Mouse (Mus musculus) limb, embryonic 14.5 days (tissue): Measurements from ENCODE around the gene Pelo. TPM values are rescaled to one million over a fixed set of nuclear protein-coding genes. Genes with fewer than 3 reads are reported as not detected.

Experiments
- ATAC-seq: fragments of 200-750 bp; cut with Nextera tagmentation; 2 replicates; pipeline ENCODE4 v1.8.0; 2017; ENCODE audit warnings: low read depth, moderate number of reproducible peaks, moderate TSS enrichment; ENCODE audit not compliant: low FRiP score
- DNase-seq: peaks from one replicate; pipeline ENCODE4 v3.0.0-alpha.2; 2015; ENCODE audit warnings: low spot score
- H3K27ac ChIP-seq: fragments of 300-500 bp; sonication (generic); replicated peaks from 2 replicates; pipeline ENCODE4 v1.5.1; 2014; ENCODE audit warnings: low read depth, mild to moderate bottlenecking, low read length, moderate library complexity, mixed read lengths
- H3K27me3 ChIP-seq: fragments of 300-500 bp; sonication (generic); 2 replicates; pipeline ENCODE4 v1.6.1; 2014; ENCODE audit warnings: low read length, mixed read lengths; ENCODE audit not compliant: control insufficient read depth, insufficient read depth
- H3K36me3 ChIP-seq: fragments of 300-500 bp; sonication (generic); 2 replicates; pipeline ENCODE4 v1.6.1; 2014; ENCODE audit warnings: mild to moderate bottlenecking, low read length, moderate library complexity, mixed read lengths; ENCODE audit not compliant: control insufficient read depth, insufficient read depth
- H3K4me1 ChIP-seq: fragments of 300-500 bp; sonication (generic); 2 replicates; pipeline ENCODE4 v1.6.1; 2014; ENCODE audit warnings: antibody characterized with exemption, low read length, mixed read lengths; ENCODE audit not compliant: control insufficient read depth, insufficient read depth
- H3K4me2 ChIP-seq: fragments of 300-500 bp; sonication (generic); replicated peaks from 2 replicates; pipeline ENCODE4 v1.6.1; 2014; ENCODE audit warnings: low read depth, mild to moderate bottlenecking, low read length, moderate library complexity; ENCODE audit not compliant: severe bottlenecking
- H3K4me3 ChIP-seq: fragments of 300-500 bp; sonication (generic); replicated peaks from 2 replicates; pipeline ENCODE4 v1.5.1; 2014; ENCODE audit warnings: low read length
- H3K9ac ChIP-seq: fragments of 300-500 bp; sonication (generic); 2 replicates; pipeline ENCODE4 v1.6.1; 2014; ENCODE audit warnings: mild to moderate bottlenecking, low read depth, low read length, moderate library complexity; ENCODE audit not compliant: severe bottlenecking
- H3K9me3 ChIP-seq: fragments of 300-500 bp; sonication (generic); 2 replicates; pipeline ENCODE4 v1.6.1; 2016; ENCODE audit warnings: low read length; ENCODE audit not compliant: control insufficient read depth
- POLR2A ChIP-seq: fragments of 200-500 bp; IDR thresholded peaks from 2 replicates; pipeline ENCODE4 v1.8.0; 2012; ENCODE audit warnings: inconsistent platforms, mild to moderate bottlenecking, moderate library complexity, borderline replicate concordance; ENCODE audit not compliant: insufficient read depth, insufficient read length; ENCODE audit errors: extremely low read depth
- WGBS: fragments of 180-500 bp; shearing (Covaris S2); extraction: QIAGEN DNeasy Blood & Tissue Kit; methylation state at CpG from one replicate; pipeline ENCODE4 v1.1.7; 2014; 5-methylcytosine and 5-hydroxymethylcytosine counted together
- polyA plus RNA-seq, 2 experiments: library from polyadenylated mRNA; depleted of rRNA in 1 of 2; stranded (reverse) in 1 of 2; unstranded in 1 of 2; fragments of >200 nt; fragmentation: Nextera tagmentation in 1 of 2; extraction: Ambion mirVana in 1 of 2; gene quantifications; 2 replicates each; pipeline versions ENCODE4 v1.2.1 to v1.2.3; 2012 to 2014

Gene Pelo
- polyA plus RNA-seq, 2 experiments: 7.4 to 37.4 TPM

- Histone ChIP-seq H3K27me3 (no peaks in the 10 kb centered on the region), H3K4me1 (peaks cover 3% of the 10 kb centered on the region), H3K4me2 (no peak overlapping the region), H3K4me3 (no peak overlapping the region), H3K27ac (no peak overlapping the region), H3K9ac (no peak overlapping the region), H3K36me3 (no peaks in the 10 kb centered on the region), H3K9me3 (no peaks in the 10 kb centered on the region)
- TF ChIP-seq POLR2A: no peak
- 90% methylated on average over 2 of the region's 2 CpGs for WGBS
- ATAC-seq: no peak
- no peak for DNase-seq
Observed at GRCm38 (mm10) chr13:115130035-115130434, 40.0 kb upstream of the Pelo start.

- Histone ChIP-seq H3K4me2 (no peak overlapping the region), H3K4me1 (peaks cover 3% of the 10 kb centered on the region), H3K9me3 (no peaks in the 10 kb centered on the region), H3K4me3 (no peak overlapping the region), H3K36me3 (no peaks in the 10 kb centered on the region), H3K27ac (no peak overlapping the region), H3K9ac (no peak overlapping the region), H3K27me3 (no peaks in the 10 kb centered on the region)
- ATAC-seq: no peak
- TF ChIP-seq POLR2A: no peak
- WGBS: 87% methylated on average over 1 of the region's 1 CpGs
- DNase-seq: no peak
Observed at GRCm38 (mm10) chr13:115127826-115128225, 37.8 kb upstream of the Pelo start.

GRCm38 (mm10) chr13:115126534-115126933 lies 36.5 kb upstream of the Pelo start:
- Histone ChIP-seq H3K4me2 (no peak overlapping the region), H3K9me3 (no peaks in the 10 kb centered on the region), H3K4me1 (no peaks in the 10 kb centered on the region), H3K4me3 (no peak overlapping the region), H3K27me3 (no peaks in the 10 kb centered on the region), H3K36me3 (no peaks in the 10 kb centered on the region), H3K27ac (no peak overlapping the region), H3K9ac (no peak overlapping the region)
- 92% methylated on average over 2 of the region's 2 CpGs for WGBS
- ATAC-seq: no peak
- DNase-seq: no peak
- no peak for TF ChIP-seq POLR2A

- no peak overlapping the region for H3K9ac ChIP-seq
- H3K4me3 ChIP-seq: no peak overlapping the region
- no peak overlapping the region for H3K4me2 ChIP-seq
- TF ChIP-seq POLR2A: no peak
- ATAC-seq (no peak), DNase-seq (no peak)
- H3K9me3 ChIP-seq: no peaks in the 10 kb centered on the region
- no peaks in the 10 kb centered on the region for H3K4me1 ChIP-seq
- H3K27ac ChIP-seq: no peak overlapping the region
- no peaks in the 10 kb centered on the region for H3K27me3 ChIP-seq
- H3K36me3 ChIP-seq: no peaks in the 10 kb centered on the region
- 87% methylated on average over 4 of the region's 4 CpGs for WGBS
Observed at GRCm38 (mm10) chr13:115125130-115125529, 35.1 kb upstream of the Pelo start.

- H3K36me3 ChIP-seq: no peaks in the 10 kb centered on the region
- no peak overlapping the region for H3K4me2 ChIP-seq
- H3K27me3 ChIP-seq: no peaks in the 10 kb centered on the region
- H3K4me1 ChIP-seq: no peaks in the 10 kb centered on the region
- no peak overlapping the region for H3K4me3 ChIP-seq
- 94% methylated on average over 1 of the region's 1 CpGs for WGBS
- no peak overlapping the region for H3K9ac ChIP-seq
- TF ChIP-seq POLR2A: no peak
- H3K9me3 ChIP-seq: no peaks in the 10 kb centered on the region
- no peak overlapping the region for H3K27ac ChIP-seq
- ATAC-seq (no peak), DNase-seq (no peak)
Observed at GRCm38 (mm10) chr13:115124521-115124920, 34.5 kb upstream of the Pelo start.

- H3K9me3 ChIP-seq: no peaks in the 10 kb centered on the region
- no peak overlapping the region for H3K27ac ChIP-seq
- no peak overlapping the region for H3K4me3 ChIP-seq
- H3K4me2 ChIP-seq: no peak overlapping the region
- H3K27me3 ChIP-seq: no peaks in the 10 kb centered on the region
- TF ChIP-seq POLR2A: no peak
- WGBS: 70% methylated on average over 5 of the region's 5 CpGs
- H3K9ac ChIP-seq: no peak overlapping the region
- no peaks in the 10 kb centered on the region for H3K4me1 ChIP-seq
- no peaks in the 10 kb centered on the region for H3K36me3 ChIP-seq
- no peak for ATAC-seq
- no peak for DNase-seq
Observed at GRCm38 (mm10) chr13:115118756-115119155, 28.8 kb upstream of the Pelo start.
